Mouse (Mus musculus): ENCODE data around the gene Rita1. TPM values are rescaled to one million over a fixed set of nuclear protein-coding genes. Genes with fewer than 3 reads are reported as not detected.

Gene Rita1
- polyA plus RNA-seq, 1 experiment from 2014 or later, result 12.3 TPM

DNA sequence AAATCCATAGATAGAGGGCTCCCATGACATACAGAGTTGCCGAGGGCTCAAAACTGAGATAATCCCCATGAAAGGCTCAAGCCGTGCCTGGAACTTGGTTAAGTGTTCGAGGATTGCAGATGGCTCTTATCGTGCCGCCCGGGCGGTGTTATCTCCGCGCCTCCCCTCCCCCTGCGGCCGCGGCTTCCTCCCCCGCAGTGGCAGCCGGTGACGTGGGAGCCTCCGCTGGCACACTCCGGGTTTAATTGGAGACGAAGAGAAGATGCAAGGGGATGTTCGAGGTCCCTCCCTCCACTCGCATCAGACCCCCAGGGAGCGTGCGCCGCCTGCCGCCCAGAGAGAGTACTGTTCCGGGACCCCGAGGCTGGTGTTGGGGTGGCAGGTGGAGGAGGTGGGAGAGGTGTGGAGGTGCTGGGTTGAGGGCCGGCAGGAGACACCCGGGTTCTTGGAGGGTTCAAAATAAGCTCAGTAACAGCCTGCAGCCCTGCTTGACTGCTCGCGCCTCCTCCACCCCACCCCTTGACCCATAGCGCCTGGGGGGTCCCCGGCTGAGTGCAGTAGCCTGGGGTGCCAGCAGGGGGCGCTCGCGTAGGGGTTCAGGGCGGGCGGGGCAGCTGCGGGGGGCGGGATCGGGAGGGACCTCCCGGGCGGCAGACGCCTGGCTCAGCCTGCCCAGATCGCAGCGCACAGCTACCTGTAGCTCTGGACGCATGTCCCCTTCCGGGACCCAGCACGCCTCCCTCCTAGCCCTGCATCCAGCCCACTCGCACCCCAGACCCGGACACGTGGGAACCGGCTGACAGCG lies 36.4 kb upstream of the Rita1 start, which contains the start of gene Rasal1:
Rasal1 (plus strand) TSS at position 244 of the 805 bp plus-strand sequence.
- no peak within 1 kb of the TSS for H3K27ac ChIP-seq (ENCODE audit: low read depth, low read length)
- H3K4me1 ChIP-seq (ENCODE audit: control insufficient read depth, insufficient read depth, low read length), result no peaks in the 10 kb centered on the region
- DNase-seq (ENCODE audit: low spot score) (peak; percentile 45), ATAC-seq (ENCODE audit: insufficient read depth, low FRiP score, low TSS enrichment) (no peak)
- no peaks in the 10 kb centered on the region for H3K36me3 ChIP-seq (ENCODE audit: control insufficient read depth, insufficient read depth, low read length)
- peaks cover 34% of the 10 kb centered on the region for H3K27me3 ChIP-seq (ENCODE audit: control insufficient read depth, insufficient read depth, low read length)
- H3K4me3 ChIP-seq (ENCODE audit: low read depth, low read length), result 0 out of 2 replicates have a peak within 1 kb of the TSS, but pooled peaks have one; percentile 6
- under 1% methylated on average over 40 of the region's 53 CpGs for WGBS
- H3K9ac ChIP-seq (ENCODE audit: low read length), result no peak within 1 kb of the TSS
- peak within 1 kb of the TSS; percentile 19; the same call in 1 of the 2 replicates for H3K4me2 ChIP-seq (ENCODE audit: low read depth)
- H3K9me3 ChIP-seq (ENCODE audit: control insufficient read depth, low read length), result no peaks in the 10 kb centered on the region

GRCm38 (mm10) chr5:120647814-120648491 lies 35.6 kb upstream of the Rita1 start:
- no peak overlapping the region for H3K4me3 ChIP-seq (ENCODE audit: low read depth, low read length)
- peaks cover 34% of the 10 kb centered on the region for H3K27me3 ChIP-seq (ENCODE audit: control insufficient read depth, insufficient read depth, low read length)
- no peak for ATAC-seq (ENCODE audit: insufficient read depth, low FRiP score, low TSS enrichment)
- H3K9ac ChIP-seq (ENCODE audit: low read length), result no peak overlapping the region
- H3K4me1 ChIP-seq (ENCODE audit: control insufficient read depth, insufficient read depth, low read length), result no peaks in the 10 kb centered on the region
- WGBS, result 39% methylated on average over 12 of the region's 12 CpGs
- no peaks in the 10 kb centered on the region for H3K9me3 ChIP-seq (ENCODE audit: control insufficient read depth, low read length)
- no peak overlapping the region for H3K4me2 ChIP-seq (ENCODE audit: low read depth)
- DNase-seq (ENCODE audit: low spot score), result no peak
- H3K36me3 ChIP-seq (ENCODE audit: control insufficient read depth, insufficient read depth, low read length), result no peaks in the 10 kb centered on the region
- no peak overlapping the region for H3K27ac ChIP-seq (ENCODE audit: low read depth, low read length)

DNA sequence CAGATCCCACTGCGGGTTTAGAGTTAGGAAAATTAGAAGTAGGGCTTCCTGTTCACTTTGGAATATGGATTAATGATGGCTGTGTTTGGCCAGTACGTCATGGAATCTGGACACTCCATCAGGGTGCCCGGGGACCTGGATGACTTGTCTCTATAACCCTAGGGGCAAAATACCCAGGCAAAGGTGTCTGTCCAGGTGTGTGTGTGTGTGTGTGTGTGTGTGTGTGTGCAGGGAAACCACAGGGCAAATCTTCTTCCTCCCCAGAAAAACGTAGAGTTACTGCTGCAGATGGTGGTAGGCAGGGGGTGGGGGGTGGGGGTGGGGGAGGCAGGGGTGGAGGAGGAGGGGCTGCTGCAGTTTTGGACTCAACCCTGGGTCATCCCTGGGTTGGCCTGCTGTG lies 35.0 kb upstream of the Rita1 start:
- H3K9ac ChIP-seq (ENCODE audit: low read length), result no peak overlapping the region
- H3K9me3 ChIP-seq (ENCODE audit: control insufficient read depth, low read length), result no peaks in the 10 kb centered on the region
- H3K36me3 ChIP-seq (ENCODE audit: control insufficient read depth, insufficient read depth, low read length), result no peaks in the 10 kb centered on the region
- no peaks in the 10 kb centered on the region for H3K4me1 ChIP-seq (ENCODE audit: control insufficient read depth, insufficient read depth, low read length)
- 83% methylated on average over 4 of the region's 4 CpGs for WGBS
- ATAC-seq (ENCODE audit: insufficient read depth, low FRiP score, low TSS enrichment) (no peak), DNase-seq (ENCODE audit: low spot score) (no peak)
- peaks cover 34% of the 10 kb centered on the region for H3K27me3 ChIP-seq (ENCODE audit: control insufficient read depth, insufficient read depth, low read length)
- no peak overlapping the region for H3K27ac ChIP-seq (ENCODE audit: low read depth, low read length)
- no peak overlapping the region for H3K4me2 ChIP-seq (ENCODE audit: low read depth)
- H3K4me3 ChIP-seq (ENCODE audit: low read depth, low read length), result no peak overlapping the region

- no peak overlapping the region for H3K4me2 ChIP-seq (ENCODE audit: low read depth)
- no peaks in the 10 kb centered on the region for H3K9me3 ChIP-seq (ENCODE audit: control insufficient read depth, low read length)
- H3K36me3 ChIP-seq (ENCODE audit: control insufficient read depth, insufficient read depth, low read length), result no peaks in the 10 kb centered on the region
- H3K27ac ChIP-seq (ENCODE audit: low read depth, low read length), result no peak overlapping the region
- DNase-seq (ENCODE audit: low spot score) (no peak), ATAC-seq (ENCODE audit: insufficient read depth, low FRiP score, low TSS enrichment) (no peak)
- peaks cover 34% of the 10 kb centered on the region for H3K27me3 ChIP-seq (ENCODE audit: control insufficient read depth, insufficient read depth, low read length)
- H3K4me3 ChIP-seq (ENCODE audit: low read depth, low read length), result no peak overlapping the region
- no peaks in the 10 kb centered on the region for H3K4me1 ChIP-seq (ENCODE audit: control insufficient read depth, insufficient read depth, low read length)
- WGBS, result 65% methylated on average over 6 of the region's 6 CpGs
- H3K9ac ChIP-seq (ENCODE audit: low read length), result no peak overlapping the region
Observed at GRCm38 (mm10) chr5:120645851-120646250, 33.5 kb upstream of the Rita1 start.

DNA sequence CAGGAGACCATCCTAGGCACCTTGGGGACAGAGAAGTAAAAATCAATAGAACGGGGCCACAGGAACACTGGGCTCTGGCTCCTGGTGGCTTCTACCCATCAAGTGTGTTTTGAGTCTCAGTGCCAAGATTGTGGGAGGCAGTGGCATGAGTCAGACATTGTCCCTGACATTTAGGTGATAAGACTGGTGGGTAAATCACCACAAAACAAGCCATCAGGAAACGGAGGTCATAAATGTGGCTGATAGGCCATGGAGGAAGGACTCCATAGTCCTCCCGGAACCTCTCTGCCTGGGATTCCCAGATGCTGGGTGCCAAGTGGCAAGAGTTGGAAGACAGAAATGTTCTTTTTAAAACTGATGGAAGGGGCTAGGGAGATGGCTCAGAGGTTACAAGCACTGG lies 31.8 kb upstream of the Rita1 start:
- DNase-seq (ENCODE audit: low spot score), result no peak
- Histone ChIP-seq H3K4me1 (ENCODE audit: control insufficient read depth, insufficient read depth, low read length) (no peaks in the 10 kb centered on the region), H3K36me3 (ENCODE audit: control insufficient read depth, insufficient read depth, low read length) (no peaks in the 10 kb centered on the region), H3K9ac (ENCODE audit: low read length) (no peak overlapping the region), H3K27ac (ENCODE audit: low read depth, low read length) (no peak overlapping the region), H3K9me3 (ENCODE audit: control insufficient read depth, low read length) (no peaks in the 10 kb centered on the region), H3K4me3 (ENCODE audit: low read depth, low read length) (no peak overlapping the region), H3K27me3 (ENCODE audit: control insufficient read depth, insufficient read depth, low read length) (peaks cover 21% of the 10 kb centered on the region), H3K4me2 (ENCODE audit: low read depth) (no peak overlapping the region)
- ATAC-seq (ENCODE audit: insufficient read depth, low FRiP score, low TSS enrichment), result no peak
- 70% methylated on average over 3 of the region's 3 CpGs for WGBS

DNA sequence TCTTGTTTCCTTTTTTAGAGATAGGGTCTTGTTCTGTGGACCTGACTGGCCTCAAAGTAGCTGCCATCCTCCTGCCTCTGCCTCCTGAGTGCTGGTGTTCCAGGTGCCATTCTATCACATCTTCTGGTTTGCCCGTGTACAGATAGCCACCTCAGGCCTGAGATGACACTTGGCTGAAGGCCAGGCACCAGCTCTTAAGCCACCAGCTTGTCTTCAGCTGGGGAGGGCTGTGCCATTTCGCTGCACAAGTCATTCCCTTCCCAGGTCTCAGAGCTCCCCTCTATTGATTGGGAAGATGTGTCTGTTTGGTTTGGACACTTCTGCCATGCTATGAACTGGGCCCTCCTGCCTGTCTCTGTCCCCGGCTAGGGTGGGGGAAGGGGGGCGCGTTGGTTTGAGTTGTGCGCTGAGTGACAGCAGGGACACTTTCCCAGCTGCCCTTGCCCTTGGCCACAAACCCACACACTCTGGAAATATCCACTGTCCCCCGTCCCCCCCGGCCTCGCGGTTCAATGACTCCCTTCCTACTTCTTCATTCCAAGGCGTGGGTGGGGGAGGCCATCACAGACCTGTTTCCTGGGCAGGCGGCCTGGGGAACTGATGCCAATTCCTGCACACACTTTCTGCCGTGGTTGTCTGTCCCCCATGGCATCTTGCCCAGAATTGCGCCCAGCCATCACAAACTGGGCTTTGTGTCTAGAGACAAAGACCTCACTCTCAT lies 31.1 kb upstream of the Rita1 start:
- WGBS, result 79% methylated on average over 14 of the region's 14 CpGs
- no peak overlapping the region for H3K4me2 ChIP-seq (ENCODE audit: low read depth)
- no peaks in the 10 kb centered on the region for H3K36me3 ChIP-seq (ENCODE audit: control insufficient read depth, insufficient read depth, low read length)
- DNase-seq (ENCODE audit: low spot score) (no peak), ATAC-seq (ENCODE audit: insufficient read depth, low FRiP score, low TSS enrichment) (no peak)
- H3K27me3 ChIP-seq (ENCODE audit: control insufficient read depth, insufficient read depth, low read length), result peaks cover 14% of the 10 kb centered on the region
- no peak overlapping the region for H3K27ac ChIP-seq (ENCODE audit: low read depth, low read length)
- H3K4me3 ChIP-seq (ENCODE audit: low read depth, low read length), result no peak overlapping the region
- no peaks in the 10 kb centered on the region for H3K9me3 ChIP-seq (ENCODE audit: control insufficient read depth, low read length)
- no peak overlapping the region for H3K9ac ChIP-seq (ENCODE audit: low read length)
- H3K4me1 ChIP-seq (ENCODE audit: control insufficient read depth, insufficient read depth, low read length), result no peaks in the 10 kb centered on the region

- DNase-seq (ENCODE audit: low spot score), result no peak
Observed at GRCm38 (mm10) chr5:120640094-120640493, 27.7 kb upstream of the Rita1 start.

GRCm38 (mm10) chr5:120635633-120636032 lies 23.2 kb upstream of the Rita1 start:
- no peak for DNase-seq (ENCODE audit: low spot score)
- Histone ChIP-seq H3K27me3 (ENCODE audit: control insufficient read depth, insufficient read depth, low read length) (0 out of 2 replicates have a peak, but pooled peaks cover 3% of the 10 kb centered on the region), H3K9ac (ENCODE audit: low read length) (no peak overlapping the region), H3K9me3 (ENCODE audit: control insufficient read depth, low read length) (no peaks in the 10 kb centered on the region), H3K36me3 (ENCODE audit: control insufficient read depth, insufficient read depth, low read length) (no peaks in the 10 kb centered on the region), H3K4me2 (ENCODE audit: low read depth) (no peak overlapping the region), H3K4me1 (ENCODE audit: control insufficient read depth, insufficient read depth, low read length) (peaks cover 3% of the 10 kb centered on the region; the same call in 1 of the 2 replicates), H3K27ac (ENCODE audit: low read depth, low read length) (no peak overlapping the region), H3K4me3 (ENCODE audit: low read depth, low read length) (no peak overlapping the region)
- no peak for ATAC-seq (ENCODE audit: insufficient read depth, low FRiP score, low TSS enrichment)
- 85% methylated on average over 5 of the region's 5 CpGs for WGBS

More at GRCm38 (mm10) chr5:120640094-120640493, 27.7 kb upstream of the Rita1 start:
- Histone ChIP-seq H3K27me3 (ENCODE audit: control insufficient read depth, insufficient read depth, low read length) (no peaks in the 10 kb centered on the region), H3K4me1 (ENCODE audit: control insufficient read depth, insufficient read depth, low read length) (no peaks in the 10 kb centered on the region), H3K9ac (ENCODE audit: low read length) (no peak overlapping the region), H3K9me3 (ENCODE audit: control insufficient read depth, low read length) (no peaks in the 10 kb centered on the region), H3K4me3 (ENCODE audit: low read depth, low read length) (no peak overlapping the region), H3K4me2 (ENCODE audit: low read depth) (no peak overlapping the region), H3K36me3 (ENCODE audit: control insufficient read depth, insufficient read depth, low read length) (no peaks in the 10 kb centered on the region), H3K27ac (ENCODE audit: low read depth, low read length) (no peak overlapping the region)
- ATAC-seq (ENCODE audit: insufficient read depth, low FRiP score, low TSS enrichment), result no peak
- 83% methylated on average over 7 of the region's 7 CpGs for WGBS

Measured in neural tube, embryonic 11.5 days (tissue).